Mouse (Mus musculus): ENCODE measurements around the gene Grip2. TPM values are rescaled to one million over a fixed set of nuclear protein-coding genes. Genes with fewer than 3 reads are reported as not detected.

Gene Grip2
- 10 to 100 TPM; 12.0 to 12.5 TPM for total RNA-seq (2021)
- long read RNA-seq, experiment 1, partial matches to known transcripts: 6 of 13 reads
- long read RNA-seq, experiment 1, other reads (novel, unspliced or antisense): 7 of 13 reads
- long read RNA-seq, experiment 2, partial matches to known transcripts: 3 of 13 reads
- long read RNA-seq, experiment 2, other reads (novel, unspliced or antisense): 10 of 13 reads

- intact Hi-C loops (cut with DNase I): no loop called here
- DNase-seq: no peak
Observed at GRCm38 (mm10) chr6:91827016-91827570, at the start of gene Grip2. Gene Grip2 (minus strand): TSS chr6:91827250.

DNA sequence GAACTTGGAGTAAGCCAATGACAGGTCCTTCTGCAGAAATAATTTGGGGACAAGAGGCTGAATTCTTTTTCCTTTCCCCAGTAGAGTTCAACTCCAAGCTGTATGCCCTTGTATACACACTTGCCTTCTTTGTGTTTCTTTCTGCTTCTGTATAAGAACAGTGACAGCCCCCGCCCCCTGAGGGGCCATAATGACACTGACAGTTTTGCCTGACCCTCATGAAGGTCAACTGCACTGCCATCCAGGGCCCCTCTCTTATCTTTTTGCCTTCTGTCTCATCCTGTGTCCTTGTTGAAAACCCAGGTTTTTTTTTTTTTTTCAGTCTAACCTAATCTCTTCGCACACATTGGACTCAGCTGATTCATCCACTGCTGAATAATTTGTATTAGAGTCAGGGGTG, 45.7 kb upstream of the Grip2 start:
- DNase-seq: no peak
- intact Hi-C loops (cut with DNase I): no loop called here

DNA sequence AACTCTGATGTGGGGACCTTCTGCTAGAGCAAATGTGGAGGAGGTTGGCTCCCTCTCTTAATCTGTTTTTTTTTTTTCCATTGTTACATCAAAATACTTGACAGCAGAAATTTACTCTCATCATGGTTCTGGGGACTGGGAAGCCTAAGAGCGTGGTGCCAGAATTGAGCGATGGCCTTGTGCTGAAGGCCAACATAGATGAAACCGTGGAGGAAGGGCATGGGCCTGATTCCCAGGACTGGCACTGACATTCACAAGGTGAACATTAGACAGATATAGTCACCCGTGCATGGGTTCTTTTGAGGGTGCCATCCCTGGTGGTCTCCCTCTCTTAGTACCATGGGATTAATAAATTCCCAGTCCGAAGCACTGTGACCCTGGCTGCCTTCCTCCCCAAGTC, 41.0 kb upstream of the Grip2 start:
- intact Hi-C loops (cut with DNase I): no loop called here
- no peak for DNase-seq

DNA sequence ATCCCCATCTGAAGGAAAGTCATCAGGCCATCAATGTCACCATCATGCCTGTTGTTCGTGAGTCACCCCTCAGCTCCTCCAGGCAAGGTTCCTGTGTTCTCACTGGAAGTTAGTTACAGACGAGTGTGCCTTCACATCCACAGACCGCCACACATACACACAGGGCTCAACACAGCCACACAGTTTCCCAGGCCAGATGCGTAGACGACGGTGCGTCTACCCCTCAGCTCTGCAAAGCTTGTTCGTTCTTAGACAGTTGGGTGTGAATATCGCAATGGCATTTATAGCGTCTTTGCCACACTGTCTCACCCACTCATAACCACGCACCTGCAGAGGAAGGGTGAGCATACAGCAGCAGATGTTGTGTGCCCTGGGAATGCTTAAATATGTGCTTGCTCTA, 38.6 kb upstream of the Grip2 start:
- intact Hi-C loops (cut with DNase I): no loop called here
- no peak for DNase-seq

GRCm38 (mm10) chr6:91864595-91864994, 37.5 kb upstream of the Grip2 start:
- DNase-seq: no peak
- intact Hi-C loops (cut with DNase I): no loop called here

DNA sequence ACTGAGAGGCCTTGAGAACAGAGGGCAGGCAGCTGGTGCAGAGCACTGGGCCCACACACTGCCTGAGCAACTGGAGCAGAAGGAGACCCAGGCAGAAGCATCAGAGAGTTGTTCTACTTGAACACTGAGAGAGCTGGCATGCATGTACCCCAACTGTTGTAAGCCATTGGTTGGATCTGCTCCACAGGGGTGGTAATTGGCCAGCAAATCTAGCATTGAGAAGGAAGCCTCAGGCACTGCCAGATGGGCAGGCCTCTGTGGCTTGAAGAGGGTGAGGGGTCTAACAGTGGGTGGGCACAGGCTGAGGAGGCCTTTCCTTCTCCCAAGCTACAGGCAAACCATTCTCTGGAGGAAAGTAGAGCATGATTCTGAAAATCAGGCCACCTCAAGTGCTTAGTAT, 35.8 kb upstream of the Grip2 start:
- no peak for DNase-seq
- intact Hi-C loops (cut with DNase I): no loop called here

- no peak for DNase-seq
- intact Hi-C loops (cut with DNase I): loop anchor here (10.0 kb wide), 1 partner anchor 284 kb away; no protein-coding TSS in a partner anchor
Observed at GRCm38 (mm10) chr6:91858339-91858738, 31.3 kb upstream of the Grip2 start.

DNA sequence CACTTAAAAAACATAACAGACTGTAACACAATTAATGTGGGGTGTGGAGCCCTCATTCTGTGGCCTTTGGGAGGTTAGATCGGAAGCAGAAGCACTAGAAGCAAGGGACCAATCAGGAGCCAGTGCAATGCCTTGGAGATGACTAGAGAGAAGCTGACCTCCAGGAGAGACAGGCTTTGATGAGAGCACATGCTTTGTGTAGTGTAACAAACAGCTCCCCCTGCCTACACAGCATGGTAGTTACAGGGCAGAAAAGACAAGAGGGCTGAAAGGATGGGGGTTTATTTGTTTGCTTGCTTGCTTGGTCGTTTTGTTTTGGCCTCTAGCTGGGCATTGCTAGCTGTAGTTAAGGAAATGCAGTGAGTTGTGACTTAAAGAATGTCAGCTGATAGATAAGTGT, 25.5 kb upstream of the Grip2 start:
- intact Hi-C loops (cut with DNase I): loop anchor here (1.0 to 10.0 kb wide), 3 partner anchors 76 to 325 kb away; no protein-coding TSS in a partner anchor

GRCm38 (mm10) chr6:91843628-91844153, 16.6 kb upstream of the Grip2 start:
- intact Hi-C loops (cut with DNase I): no loop called here
- DNase-seq: no peak

More for the DNA sequence above, 25.5 kb upstream of the Grip2 start:
- peak; percentile 23 to 48 for DNase-seq

DNA sequence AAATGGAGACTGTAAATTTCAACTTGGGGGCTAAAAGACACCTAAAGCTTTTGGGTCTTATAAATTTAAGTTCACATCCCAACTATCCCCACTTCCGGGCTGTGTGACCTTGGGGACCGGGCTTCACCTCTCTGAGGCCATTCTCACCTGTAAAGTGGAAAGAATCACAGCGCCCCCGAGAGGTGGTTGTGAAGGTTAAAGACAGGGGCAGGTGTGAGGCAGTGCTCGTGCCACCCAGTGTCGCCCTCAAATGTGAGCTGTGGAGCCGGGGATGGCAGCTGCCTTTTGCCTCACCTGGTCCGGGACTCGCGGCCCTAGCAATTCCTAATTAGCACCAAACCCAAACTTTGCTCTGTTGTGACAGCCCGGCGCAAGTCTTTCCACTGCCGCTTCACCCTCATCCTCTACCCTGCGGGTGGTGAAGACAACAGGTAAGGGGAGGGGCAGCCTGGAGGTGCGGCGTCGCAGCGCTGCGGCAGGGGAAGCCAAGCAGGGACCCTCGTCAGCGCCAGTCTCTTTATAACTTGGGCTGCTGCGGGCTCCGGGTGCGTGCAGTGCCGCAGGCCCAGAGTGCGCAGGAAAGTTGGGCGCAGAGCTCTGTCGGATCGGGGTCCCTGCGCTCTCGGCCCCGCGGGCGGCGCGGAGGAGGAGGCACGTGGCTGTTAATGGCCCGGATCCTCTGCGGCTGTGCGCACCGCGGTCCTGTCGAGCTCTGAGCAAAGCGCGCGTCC, 16.0 kb upstream of the Grip2 start:
- peak in 1 of 2 experiments; percentile 3 for DNase-seq
- intact Hi-C loops (cut with DNase I): no loop called here

DNA sequence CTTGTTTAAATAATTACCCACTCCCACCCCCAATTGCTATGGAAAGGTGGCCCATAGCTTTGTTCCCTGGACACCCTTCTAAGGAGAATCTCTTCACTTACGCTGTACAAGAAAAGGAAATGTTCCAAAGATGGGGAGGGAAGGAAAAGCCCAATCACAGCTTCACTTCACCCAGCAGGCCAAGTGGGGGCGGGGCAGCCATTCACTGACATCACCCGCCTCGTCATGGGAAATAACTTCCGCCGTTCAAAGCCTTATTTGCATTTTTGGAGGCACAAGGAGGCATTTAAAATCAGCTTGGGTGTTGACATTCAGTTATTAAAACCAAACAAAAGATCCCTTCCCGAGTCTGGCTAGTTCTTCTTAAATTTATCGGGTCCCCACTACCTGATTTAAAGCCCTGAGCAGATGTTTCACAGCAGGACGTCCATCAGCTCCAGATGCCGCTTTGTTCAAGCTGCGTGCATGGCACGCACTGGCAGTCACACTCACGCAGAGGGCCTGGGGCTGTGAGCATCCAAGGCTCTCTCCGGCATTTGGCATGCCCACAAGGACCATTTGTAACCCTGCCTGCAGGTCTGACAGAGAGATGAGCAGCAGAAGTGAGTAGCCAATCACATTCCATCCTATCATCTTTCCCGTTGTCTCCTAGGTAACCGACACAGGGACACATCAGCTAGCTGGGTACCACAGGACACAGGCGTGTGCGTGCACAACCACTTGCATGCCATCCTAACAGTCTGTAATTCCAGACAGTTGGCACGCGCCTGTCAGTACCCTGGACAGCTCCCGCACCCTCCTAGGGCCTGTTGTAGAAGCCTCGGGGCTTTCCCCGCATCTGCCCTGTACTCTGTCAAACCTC, 12.2 kb upstream of the Grip2 start:
- intact Hi-C loops (cut with DNase I): no loop called here
- peak; percentile 71 to 85 for DNase-seq

GRCm38 (mm10) chr6:91832863-91833440, 5.9 kb upstream of the Grip2 start:
- intact Hi-C loops (cut with DNase I): no loop called here

GRCm38 (mm10) chr6:91827926-91828325, 876 bp upstream of the Grip2 start:
- no peak for DNase-seq
- intact Hi-C loops (cut with DNase I): no loop called here

More at GRCm38 (mm10) chr6:91832863-91833440, 5.9 kb upstream of the Grip2 start:
- no peak for DNase-seq

DNA sequence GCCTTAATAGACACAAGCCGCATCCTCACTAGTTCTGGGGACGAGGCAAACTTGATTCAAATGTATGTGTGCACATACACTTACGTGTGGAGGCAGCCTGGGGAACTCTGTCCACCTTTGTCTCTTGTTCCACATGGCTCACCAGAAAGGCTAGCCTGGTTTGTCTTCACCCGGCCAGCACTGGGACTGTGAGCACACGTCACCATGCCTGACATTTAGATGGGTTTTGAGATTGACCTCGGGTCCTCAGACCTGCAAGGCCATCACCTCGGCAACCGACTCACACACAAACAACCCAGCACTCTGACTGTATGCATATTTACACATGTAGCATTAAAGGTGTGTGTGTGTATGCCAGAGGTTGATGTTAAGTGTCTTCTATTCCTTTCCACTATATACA, 8.8 kb downstream of the Grip2 start:
- DNase-seq: no peak
- intact Hi-C loops (cut with DNase I): no loop called here

DNA sequence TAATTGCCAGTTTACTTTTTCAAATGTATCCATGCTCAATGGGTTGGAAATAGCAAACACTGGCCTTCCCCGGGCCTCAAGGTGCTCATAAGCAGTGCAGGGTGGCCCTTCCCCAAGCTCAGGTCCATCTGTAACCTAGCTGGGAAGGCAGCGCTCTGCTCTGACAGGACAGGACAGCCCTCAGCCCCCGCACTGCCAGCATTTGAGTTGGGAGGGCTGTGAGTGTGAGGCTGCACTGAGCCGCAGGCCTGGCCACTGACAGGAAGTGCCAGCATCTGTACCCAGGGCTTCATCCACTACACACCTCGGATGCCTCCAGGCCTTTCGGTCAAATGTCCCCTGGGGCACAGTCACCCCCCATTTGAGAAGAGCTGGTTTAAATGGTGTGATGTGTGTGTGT, 11.1 kb downstream of the Grip2 start:
- intact Hi-C loops (cut with DNase I): no loop called here
- DNase-seq: no peak

DNA sequence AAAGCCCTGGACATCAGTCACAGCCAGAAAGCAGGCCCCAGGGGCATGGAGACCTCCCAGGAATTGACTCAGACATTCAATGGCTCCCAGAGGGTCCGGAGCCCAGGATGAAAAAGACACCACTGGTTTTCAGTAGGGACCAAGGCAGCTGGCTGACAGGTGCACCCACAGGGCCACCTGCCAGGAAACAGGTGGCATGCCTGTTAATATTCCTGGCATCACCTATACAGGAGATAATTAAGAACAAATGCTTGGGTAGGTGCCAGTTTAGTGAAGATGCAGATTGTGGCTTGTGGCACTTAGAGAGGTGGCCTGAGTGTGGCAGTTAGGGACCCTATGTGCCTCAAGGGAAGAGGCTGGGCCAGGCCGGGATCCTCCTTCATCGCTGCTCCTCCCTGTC, 13.4 kb downstream of the Grip2 start:
- intact Hi-C loops (cut with DNase I): no loop called here
- no peak for DNase-seq

DNA sequence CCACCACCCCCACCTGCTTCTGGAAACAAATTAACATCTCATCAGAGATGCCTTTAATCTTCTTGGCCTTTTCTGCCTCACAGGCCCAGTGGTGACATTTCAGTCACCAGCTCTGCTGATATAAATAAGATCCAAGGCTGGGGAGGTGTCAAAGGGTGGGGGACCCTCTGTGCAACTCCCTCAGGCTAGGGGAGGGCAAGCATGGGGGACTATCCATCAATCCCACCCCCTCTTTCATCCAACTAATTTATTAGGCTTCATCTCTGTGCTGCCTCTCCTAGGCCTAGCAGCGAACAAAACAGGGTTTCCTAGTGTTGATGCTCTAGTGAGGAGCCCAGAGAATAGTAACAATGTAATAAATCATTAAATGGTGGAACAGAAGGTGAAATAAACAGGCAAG, 17.0 kb downstream of the Grip2 start:
- intact Hi-C loops (cut with DNase I): no loop called here
- DNase-seq: no peak

DNA sequence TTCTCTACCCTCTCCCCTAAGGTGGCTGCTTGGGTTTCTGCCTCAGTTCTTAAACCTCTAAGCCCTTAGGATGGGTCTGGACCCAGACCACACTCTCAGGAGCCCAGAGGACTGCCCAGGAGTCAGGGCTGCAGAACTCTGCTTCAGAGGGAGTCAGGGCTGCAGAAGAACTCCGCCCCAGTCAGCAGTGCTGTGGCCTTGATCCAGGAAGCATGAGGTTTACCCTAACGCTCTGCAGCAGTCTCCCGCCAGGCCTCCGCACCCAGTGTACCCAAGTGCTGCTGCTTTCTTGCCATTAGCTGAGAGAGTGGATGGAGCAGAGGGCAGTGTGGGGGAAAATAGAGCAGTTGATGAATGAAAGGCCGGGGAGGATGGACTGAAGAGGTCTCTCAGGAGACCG, 19.0 kb downstream of the Grip2 start:
- no peak for DNase-seq
- intact Hi-C loops (cut with DNase I): no loop called here

- intact Hi-C loops (cut with DNase I): no loop called here
- DNase-seq: peak; percentile 27 to 34
Observed at GRCm38 (mm10) chr6:91807169-91807568, 19.9 kb downstream of the Grip2 start.

DNA sequence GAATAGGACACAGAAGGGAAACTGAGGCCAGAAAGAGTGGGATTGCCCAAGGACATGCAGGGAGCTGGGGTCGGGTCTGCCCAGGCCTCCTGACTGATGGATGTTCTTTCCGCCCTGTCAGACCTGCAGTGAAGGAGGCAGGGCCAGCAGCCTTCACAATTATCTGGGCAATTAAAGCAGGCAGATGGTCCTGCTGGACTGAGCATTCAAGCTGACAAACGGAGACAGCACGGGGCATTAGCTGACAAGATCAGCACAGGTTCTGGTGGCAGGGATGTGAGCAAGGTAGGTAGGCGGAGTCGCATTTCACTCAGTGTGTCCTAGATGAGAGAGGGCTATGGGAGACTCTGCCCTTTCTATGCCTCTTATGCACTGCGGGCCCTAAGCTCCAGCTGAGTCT, 22.9 kb downstream of the Grip2 start:
- no peak for DNase-seq
- intact Hi-C loops (cut with DNase I): no loop called here
